Comparison of ENCODE assay signal across 8 mouse cellular contexts in genomic region chr11:84179226-84179953, GRCm38 (mm10). TPM values are rescaled to one million over a fixed set of nuclear protein-coding genes. Genes with fewer than 3 reads are reported as not detected.
DNase-seq lines count a peak whose midpoint lies in the region; ATAC-seq lines count a peak whose summit lies in the region.

No protein-coding gene starts in this region.

- H3K27ac ChIP-seq in hindbrain, embryonic 16.5 days (ENCODE audit: low read depth, low read length): peak overlapping the region; percentile 85

- no peaks in the 10 kb centered on the region for H3K27me3 ChIP-seq in hindbrain, embryonic 16.5 days (replicated peaks; ENCODE audit: control insufficient read depth, insufficient read depth, low read length)

- no peaks in the 10 kb centered on the region for H3K36me3 ChIP-seq in hindbrain, embryonic 16.5 days (ENCODE audit: control insufficient read depth, insufficient read depth, low read length)

- H3K4me2 ChIP-seq in hindbrain, embryonic 16.5 days (ENCODE audit: low read length): peak overlapping the region; percentile 83

- H3K4me3 ChIP-seq in hindbrain, embryonic 16.5 days (ENCODE audit: low read length): peak overlapping the region; percentile 85

- peak; percentile 99 for DNase-seq in ZHBTc4 (ENCODE audit: low read depth, low spot score)
- peak; percentile 89 to 96 for DNase-seq in cerebellum, postnatal 4 days (ENCODE audit: low spot score in 2 of 2)
- DNase-seq in gastrocnemius, adult 18-20 months (ENCODE audit: low spot score): peak; percentile 96
- peak; percentile 87 to 95 for DNase-seq in left cerebral cortex, adult 18-20 months (ENCODE audit: low spot score in 2 of 2)
- peak; percentile 97 to 99 for DNase-seq in lung, postnatal 4 days
- peak; percentile 98 for DNase-seq in retina, postnatal 1 day
- peak; percentile 89 for DNase-seq in thymus, postnatal 4 days

- H3K4me1 ChIP-seq in hindbrain, embryonic 16.5 days (ENCODE audit: control insufficient read depth, insufficient read depth, low read depth, low read length): peaks cover 20% of the 10 kb centered on the region

- peak; percentile 99 for ATAC-seq in hindbrain, embryonic 16.5 days

- under 1% methylated on average over 56 of the region's 85 CpGs for WGBS in hindbrain, embryonic 16.5 days

- peak overlapping the region; percentile 87 for H3K9ac ChIP-seq in hindbrain, embryonic 16.5 days (ENCODE audit: low read depth, low read length)

- no peaks in the 10 kb centered on the region for H3K9me3 ChIP-seq in hindbrain, embryonic 16.5 days (ENCODE audit: control insufficient read depth, low read length)

RNA-seq across cellular contexts. Expression of gene Gm11437, which starts 12.1 kb away (rescaled TPM):
- not detected for total RNA-seq in gastrocnemius, adult 18-20 months (2021)
- 0.12 and 0.13 TPM in 2 replicates for polyA plus RNA-seq in hindbrain, embryonic 16.5 days (2015; fragmentation: Nextera tagmentation; extraction: Ambion mirVana)
- not detected for total RNA-seq in left cerebral cortex, adult 18-20 months (2021)

RNA-seq across cellular contexts. Expression of gene Acaca, which starts 49.9 kb away (rescaled TPM):
- 10 to 100 TPM; 11.4 to 17.3 TPM for total RNA-seq in gastrocnemius, adult 18-20 months (2021)
- polyA plus RNA-seq in hindbrain, embryonic 16.5 days (2015; fragmentation: Nextera tagmentation; extraction: Ambion mirVana): 22.6 and 23.7 TPM in 2 replicates
- 10 to 100 TPM; 81.4 to 90.2 TPM for total RNA-seq in left cerebral cortex, adult 18-20 months (2021)

RNA-seq across cellular contexts. Expression of gene Tada2a, which starts 50.0 kb away (rescaled TPM):
- 10 to 100 TPM; 11.4 to 12.5 TPM for total RNA-seq in gastrocnemius, adult 18-20 months (2021)
- 29.1 and 29.9 TPM in 2 replicates for polyA plus RNA-seq in hindbrain, embryonic 16.5 days (2015; fragmentation: Nextera tagmentation; extraction: Ambion mirVana)
- total RNA-seq in left cerebral cortex, adult 18-20 months (2021): 10 to 100 TPM; 34.4 to 40.8 TPM

Comparison
In these comparisons a context has a peak if more than half of its experiments do, and no peak if none do; other contexts are left out.
1. Peak in every context shown above with its lines: DNase-seq, ATAC-seq, H3K4me3 ChIP-seq and H3K27ac ChIP-seq.
2. RNA of gene Acaca, which starts 49.9 kb away (total RNA-seq): 81.4 to 90.2 TPM in left cerebral cortex, adult 18-20 months; 11.4 to 17.3 TPM in gastrocnemius, adult 18-20 months; every median in the first group is over 4 times any median in the second.